Mouse (Mus musculus): ENCODE measurements around the gene Sacm1l.

Sacm1l gene

GRCm38 (mm10) chr9:123509638-123510604, 19.6 kb upstream of the Sacm1l start:
- peak in 1 of 2 experiments; percentile 61 for DNase-seq (ENCODE audit: low spot score in 2 of 2)

DNA sequence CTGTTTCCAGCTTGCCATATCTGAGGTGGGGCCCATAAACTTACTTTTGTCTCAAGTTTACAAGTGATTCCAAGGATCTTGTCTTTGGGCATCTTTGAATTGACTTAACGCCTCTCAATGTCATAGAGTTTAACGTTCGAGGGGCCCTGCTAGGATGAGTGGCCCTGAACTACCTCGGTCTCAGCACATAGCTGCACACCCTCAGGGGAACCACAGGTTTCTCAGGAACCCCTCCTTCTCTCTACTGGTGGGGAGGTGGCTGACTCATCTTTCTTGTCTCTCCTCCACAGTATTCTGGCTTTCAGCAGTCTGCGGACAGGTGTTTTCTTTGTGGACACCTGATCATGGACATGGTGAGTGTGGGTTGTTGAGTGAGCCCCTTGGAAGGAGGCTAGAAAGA, 18.6 kb upstream of the Sacm1l start:
- DNase-seq (ENCODE audit: low spot score in 2 of 2): no peak

DNA sequence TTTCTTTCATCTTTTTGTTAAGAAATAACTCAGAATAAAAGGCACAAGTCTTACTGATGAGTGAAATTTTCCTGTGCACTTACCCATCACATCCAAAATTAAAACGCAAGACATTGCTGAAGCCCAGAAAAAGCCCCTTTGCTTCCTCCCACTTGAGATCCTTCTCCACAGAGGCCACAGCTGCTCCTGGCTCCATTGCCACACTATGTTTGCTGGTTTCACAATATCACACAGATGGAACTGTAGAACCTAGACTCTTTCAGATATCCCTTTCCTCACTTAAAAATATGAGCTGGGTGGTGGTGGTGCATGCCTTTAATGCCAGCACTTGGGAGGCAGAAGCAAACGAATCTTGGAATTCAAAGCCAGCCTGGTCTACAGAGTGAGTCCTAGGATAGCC, 17.1 kb upstream of the Sacm1l start:
- peak in 1 of 2 experiments; percentile 48 for DNase-seq (ENCODE audit: low spot score in 2 of 2)

GRCm38 (mm10) chr9:123515087-123515486, 14.5 kb upstream of the Sacm1l start:
- no peak for DNase-seq (ENCODE audit: low spot score in 2 of 2)

DNA sequence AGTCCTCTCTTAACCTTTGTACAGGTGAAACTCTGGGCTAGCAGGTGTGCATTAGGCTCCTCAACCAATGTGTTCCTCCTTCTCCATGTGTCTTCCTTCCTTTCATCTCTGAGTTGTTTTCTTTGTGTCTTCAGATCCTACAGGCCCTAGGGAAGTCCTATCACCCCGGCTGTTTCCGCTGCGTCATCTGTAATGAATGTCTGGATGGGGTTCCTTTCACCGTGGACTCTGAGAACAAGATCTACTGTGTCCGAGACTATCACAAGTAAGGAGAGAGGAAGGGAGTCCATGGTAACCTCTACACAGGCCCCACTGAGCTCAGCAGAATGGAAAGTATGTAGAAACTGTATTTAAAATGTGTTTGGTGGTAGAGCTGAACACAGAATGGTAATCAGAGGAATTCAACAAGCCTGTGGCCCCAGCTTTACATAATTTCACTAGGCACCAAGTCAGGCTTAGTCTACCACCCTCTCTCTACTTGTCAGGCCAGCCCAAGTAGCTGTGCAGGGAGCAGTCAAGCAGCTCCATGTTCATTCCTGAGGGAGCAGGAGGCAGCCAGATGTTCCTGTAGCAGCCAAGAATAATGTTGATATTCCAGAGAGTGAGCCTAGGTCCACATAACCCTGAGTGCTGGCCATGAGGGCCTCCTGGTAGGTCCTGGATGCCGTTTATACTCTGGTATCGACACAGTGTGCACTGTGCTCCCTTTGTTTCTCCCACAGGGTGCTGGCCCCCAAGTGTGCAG, 12.7 kb upstream of the Sacm1l start:
- DNase-seq (ENCODE audit: low spot score in 2 of 2): no peak

GRCm38 (mm10) chr9:123518969-123519894, 10.3 kb upstream of the Sacm1l start:
- no peak for DNase-seq (ENCODE audit: low spot score in 2 of 2)

DNA sequence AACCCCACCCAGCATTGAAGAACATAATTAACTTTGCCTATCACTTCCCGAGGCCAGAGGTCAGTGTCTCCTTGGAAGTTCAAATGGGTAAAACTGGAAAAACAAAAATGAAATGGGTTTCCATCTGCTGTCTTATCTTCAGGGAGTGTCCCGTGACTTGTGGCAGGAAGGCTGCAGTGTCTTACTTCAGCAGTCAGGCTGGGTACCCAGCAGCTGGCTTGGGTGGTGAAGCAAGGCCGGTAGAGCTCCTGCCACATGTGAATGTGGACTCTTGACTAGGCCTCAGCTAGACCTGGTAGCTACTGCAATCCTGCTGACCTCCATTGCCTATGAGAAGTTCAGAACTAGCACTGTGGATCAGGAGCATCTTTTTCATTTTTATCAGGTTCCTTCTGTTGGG, 8.8 kb upstream of the Sacm1l start:
- DNase-seq (ENCODE audit: low spot score in 2 of 2): no peak

DNA sequence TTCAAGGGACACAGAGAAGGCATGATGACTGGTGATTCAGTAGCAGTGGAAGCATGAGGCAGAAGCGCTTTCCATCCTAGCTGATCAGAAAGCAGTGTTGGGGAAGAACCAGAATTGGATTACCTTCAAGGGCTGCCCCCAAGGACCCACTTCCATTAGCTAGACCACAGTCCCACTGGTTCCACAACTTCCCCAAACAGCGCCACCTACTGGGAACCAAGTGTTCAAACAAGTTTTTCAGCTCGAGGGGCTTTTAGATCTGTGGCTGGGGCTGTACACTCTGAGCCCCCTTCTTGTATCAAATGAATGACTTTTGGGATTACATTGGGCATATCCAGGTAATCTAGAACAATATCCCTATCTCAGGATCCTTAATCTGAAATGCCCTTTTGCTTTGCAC, 5.9 kb upstream of the Sacm1l start:
- DNase-seq (ENCODE audit: low spot score in 2 of 2): no peak

DNA sequence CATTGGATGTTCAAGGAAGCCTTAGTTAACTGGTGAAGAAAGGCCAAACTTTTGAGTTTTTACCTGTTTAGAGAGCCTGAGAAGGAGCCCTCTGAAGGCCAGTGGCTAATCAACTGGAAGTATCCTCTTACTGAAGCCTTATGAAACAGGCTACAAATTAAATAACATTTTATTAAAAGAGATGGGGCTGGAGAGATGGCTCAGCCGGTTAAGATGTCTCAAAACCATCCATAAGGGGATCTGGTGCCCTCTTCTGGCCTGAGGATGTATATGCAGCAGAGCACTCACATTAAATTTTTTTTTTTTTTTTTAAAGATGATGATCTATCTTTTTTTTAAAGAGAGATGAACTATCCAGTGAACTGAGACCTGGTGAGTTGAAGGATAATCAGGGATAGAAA, 4.5 kb upstream of the Sacm1l start:
- DNase-seq (ENCODE audit: low spot score in 2 of 2): peak; percentile 56 to 79

GRCm38 (mm10) chr9:123526502-123526901, 3.1 kb upstream of the Sacm1l start:
- DNase-seq (ENCODE audit: low spot score in 2 of 2): no peak

DNA sequence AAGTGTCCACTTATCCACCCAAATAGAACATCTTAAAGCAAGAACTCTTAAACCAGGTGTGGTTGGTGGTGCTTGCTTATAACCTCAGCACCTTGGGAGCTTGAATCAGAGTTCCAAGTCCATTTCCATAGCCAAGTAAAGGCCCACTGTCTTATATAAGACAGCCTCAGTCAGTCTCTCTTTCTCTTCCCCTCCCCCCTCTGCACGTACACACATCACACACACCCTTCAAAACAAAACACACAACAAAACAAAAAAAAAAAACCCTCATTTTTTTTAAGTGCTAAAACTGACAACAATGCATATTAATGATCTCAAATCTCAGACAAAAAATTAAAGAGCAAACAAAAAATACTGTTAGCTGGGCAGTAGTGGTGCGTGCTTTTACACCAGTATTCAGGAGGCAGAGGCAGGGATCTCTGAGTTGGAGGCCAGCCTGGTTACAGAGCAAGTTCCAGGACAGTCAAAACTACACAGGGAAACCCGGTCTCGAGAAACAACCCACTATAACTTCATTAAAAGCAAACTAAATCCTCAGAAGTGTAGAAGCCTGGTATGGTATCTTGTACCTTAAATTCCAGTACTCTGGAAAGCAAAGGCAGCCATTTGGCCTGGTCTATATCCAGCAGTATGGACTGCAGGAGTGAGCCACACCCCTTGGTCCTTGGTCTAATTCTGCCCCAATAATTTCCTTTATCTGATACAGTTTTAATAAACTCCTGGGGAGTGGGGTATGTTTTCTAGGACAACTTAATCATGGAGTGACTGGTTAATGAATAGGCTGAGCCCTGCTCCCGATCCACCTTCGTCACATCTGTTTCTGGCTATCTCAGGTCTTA, 1.3 kb upstream of the Sacm1l start:
- DNase-seq (ENCODE audit: low spot score in 2 of 2): no peak

DNA sequence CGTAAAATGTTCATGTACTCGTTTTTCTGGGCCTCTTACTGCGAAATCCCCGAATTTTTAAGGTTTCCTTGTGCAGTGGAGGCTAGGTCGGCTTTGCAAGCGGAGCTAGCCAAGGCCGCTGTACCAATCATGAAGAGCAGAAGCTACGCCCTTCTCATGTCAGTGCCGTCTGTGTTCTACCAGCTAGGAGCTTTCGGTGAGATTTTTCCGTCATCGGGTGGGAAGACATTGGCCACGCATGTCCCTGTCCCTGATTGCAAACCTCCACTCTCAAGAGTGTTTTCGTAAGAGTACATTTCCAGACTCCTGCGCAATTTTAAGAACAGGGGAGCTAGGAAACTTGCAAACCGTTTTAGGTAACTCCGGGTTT, 648 bp upstream of the Sacm1l start:
- peak; percentile 61 to 71 for DNase-seq (ENCODE audit: low spot score in 2 of 2)

GRCm38 (mm10) chr9:123530158-123530475, 558 bp downstream of the Sacm1l start:
- no peak for DNase-seq (ENCODE audit: low spot score in 2 of 2)

DNA sequence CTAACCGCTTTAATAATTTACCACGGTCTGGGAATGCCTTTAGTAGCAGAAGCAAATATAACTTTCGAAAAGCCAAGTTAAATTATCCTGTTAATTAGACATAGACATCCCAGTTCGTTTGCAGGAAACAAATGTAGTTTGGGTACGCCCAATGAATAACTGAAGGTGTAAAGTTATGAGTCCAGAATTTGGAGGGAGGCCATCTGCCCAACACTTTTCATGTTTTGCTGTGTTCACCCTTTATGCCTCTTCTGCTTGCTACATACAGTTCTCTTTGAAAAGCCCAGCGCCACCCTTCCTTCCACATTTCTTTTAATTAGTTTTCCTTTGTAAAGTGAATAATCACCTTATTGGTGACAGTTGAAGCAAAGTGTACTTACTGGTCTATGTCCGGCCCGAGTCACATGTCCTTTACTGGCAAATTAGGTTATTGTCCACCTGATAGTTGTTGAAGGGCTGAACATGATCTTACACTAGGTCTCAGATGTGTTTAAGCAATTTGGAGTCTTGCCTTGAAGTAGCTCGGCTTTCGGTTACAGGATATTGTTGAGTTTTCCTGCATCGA, 1.1 kb downstream of the Sacm1l start:
- no peak for DNase-seq (ENCODE audit: low spot score in 2 of 2)

DNA sequence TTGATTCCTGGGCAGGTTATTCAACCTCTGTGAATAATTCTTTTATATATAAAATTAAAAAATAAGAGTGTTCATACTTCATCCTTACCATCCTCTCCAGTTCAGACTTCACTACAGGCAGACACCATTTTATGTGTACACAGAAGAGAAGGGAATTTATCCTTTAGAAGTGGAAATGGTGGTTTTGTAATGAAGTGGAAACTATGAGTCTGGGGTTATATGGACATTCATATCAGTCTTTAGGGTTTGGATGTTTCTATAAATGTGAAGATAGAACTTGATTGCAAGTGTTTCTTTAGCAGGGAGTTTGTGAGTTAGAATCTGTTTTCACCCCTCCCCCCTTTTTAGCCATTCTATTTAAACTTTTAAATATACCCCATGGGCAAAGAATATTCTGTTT, 1.7 kb downstream of the Sacm1l start:
- no peak for DNase-seq (ENCODE audit: low spot score in 2 of 2)

GRCm38 (mm10) chr9:123536613-123537012, 7.1 kb downstream of the Sacm1l start:
- no peak for DNase-seq (ENCODE audit: low spot score in 2 of 2)

DNA sequence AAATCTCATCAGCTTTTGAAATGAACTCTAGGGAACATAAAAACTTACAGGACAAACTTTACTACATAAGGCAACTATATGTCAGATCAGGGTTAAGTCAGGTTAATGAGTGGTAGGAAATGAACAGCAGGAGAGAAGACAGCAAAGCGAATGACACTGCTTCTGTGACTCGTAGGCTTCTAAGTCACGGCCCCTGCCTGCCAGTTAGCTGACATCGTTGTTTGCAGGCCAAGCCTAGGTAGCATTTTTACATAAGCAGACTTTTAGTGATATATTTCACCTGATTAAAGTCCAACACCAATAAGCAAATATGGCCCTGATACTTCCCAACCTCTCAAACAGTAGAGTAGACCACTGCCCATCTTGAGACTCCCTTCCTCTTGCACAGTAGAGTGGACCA, 8.6 kb downstream of the Sacm1l start:
- DNase-seq (ENCODE audit: low spot score in 2 of 2): no peak

DNA sequence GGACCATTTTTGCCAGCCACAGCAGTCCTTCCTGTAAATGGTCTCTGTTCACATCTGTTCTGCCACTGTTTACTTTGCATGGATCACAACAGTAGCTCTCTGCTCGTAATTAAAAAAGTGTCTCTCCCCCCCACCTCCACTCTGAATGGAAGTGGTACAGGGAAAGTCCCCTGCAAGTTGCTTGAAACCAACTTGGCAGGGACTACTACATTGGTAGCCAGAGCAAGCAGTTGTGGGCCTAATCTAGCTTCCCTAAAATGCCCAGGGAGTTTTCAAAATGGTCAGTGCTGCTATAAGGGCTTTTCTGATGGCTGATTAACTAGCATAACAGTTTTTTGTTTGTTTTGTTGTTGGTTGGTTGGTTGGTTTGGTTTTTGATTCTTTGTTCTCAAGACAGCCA, 9.5 kb downstream of the Sacm1l start:
- DNase-seq (ENCODE audit: low spot score in 2 of 2): no peak

DNA sequence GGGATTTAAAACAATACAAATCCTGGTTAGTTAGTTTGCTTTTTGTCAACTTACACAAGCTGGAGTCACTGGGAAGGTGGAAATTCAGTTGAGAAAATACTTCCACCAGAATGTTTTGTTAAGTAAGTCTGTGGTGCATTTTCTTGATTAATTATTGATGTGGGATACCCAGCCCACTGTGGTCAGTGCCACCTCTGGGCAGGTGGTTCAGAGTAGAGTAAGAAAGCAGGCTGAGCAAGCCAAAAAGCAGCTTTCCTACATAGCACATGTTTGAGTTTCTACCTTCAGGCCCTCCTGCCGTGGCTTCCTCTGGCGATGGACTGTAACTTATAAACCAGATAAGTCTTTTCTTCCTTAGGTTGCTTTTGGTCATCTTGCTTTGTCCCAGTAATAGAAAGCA, 10.3 kb downstream of the Sacm1l start:
- DNase-seq (ENCODE audit: low spot score in 2 of 2): no peak

DNA sequence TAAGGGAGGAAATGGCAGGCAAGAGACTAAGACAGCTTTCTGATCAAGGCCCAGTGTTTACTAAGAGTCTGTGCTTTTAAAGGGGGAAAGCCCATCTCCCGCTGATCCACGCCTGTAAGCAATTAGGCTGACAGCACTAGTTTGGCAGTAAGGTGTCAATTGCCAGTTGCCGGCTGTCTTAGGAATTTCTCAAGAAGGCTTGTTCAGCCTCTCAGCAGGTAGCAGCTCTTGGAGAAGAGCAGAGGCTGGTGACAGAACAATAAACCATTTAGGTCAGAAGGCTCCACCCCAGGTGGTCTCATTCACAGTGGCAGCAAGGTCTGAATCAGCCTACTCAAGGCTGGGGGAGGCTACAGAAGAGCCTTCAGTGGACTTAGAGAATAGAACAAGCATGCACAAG, 25.0 kb downstream of the Sacm1l start:
- DNase-seq (ENCODE audit: low spot score in 2 of 2): no peak

Data from right cerebral cortex, postnatal 10 days (tissue).